Mouse (Mus musculus) thymus, adult 2 months (tissue): Measurements from ENCODE around the gene Lrrc51. TPM values are rescaled to one million over a fixed set of nuclear protein-coding genes. Genes with fewer than 3 reads are reported as not detected.
A peak's percentile ranks its signal among the peaks of the same experiment; 100 is the strongest.

Source experiments
- DNase-seq: peaks from one replicate; pipeline ENCODE4 v3.0.0; 2021
- H3K27ac ChIP-seq: fragments of 200-500 bp; 2 replicates; pipeline ENCODE4 v1.5.1; 2012; ENCODE audit warnings: low read length, control low read depth; ENCODE audit not compliant: control insufficient read depth, insufficient read depth
- H3K27me3 ChIP-seq: fragments of 200-500 bp; 2 replicates; pipeline ENCODE4 v1.6.1; 2012; ENCODE audit warnings: mild to moderate bottlenecking, low read length, moderate library complexity, mixed read lengths; ENCODE audit not compliant: control insufficient read depth, insufficient read depth
- H3K36me3 ChIP-seq: fragments of 200-500 bp; 2 replicates; pipeline ENCODE4 v1.6.1; 2012; ENCODE audit warnings: mild to moderate bottlenecking, low read length, moderate library complexity; ENCODE audit not compliant: control insufficient read depth, insufficient read depth
- H3K4me1 ChIP-seq: fragments of 200-500 bp; replicated peaks from 2 replicates; pipeline ENCODE4 v1.6.1; 2012; ENCODE audit warnings: low read length; ENCODE audit not compliant: control insufficient read depth, insufficient read depth
- H3K4me3 ChIP-seq: fragments of 200-500 bp; 2 replicates; pipeline ENCODE4 v1.5.1; 2012; ENCODE audit warnings: mild to moderate bottlenecking, low read length, control low read depth, moderate library complexity; ENCODE audit not compliant: control insufficient read depth, insufficient read depth
- CTCF ChIP-seq: fragments of 200-500 bp; IDR thresholded peaks from 2 replicates; pipeline ENCODE4 v1.5.1; 2012; ENCODE audit warnings: mild to moderate bottlenecking, control low read depth, low read length, moderate library complexity, borderline replicate concordance; ENCODE audit not compliant: control insufficient read depth, poor library complexity, insufficient read depth; ENCODE audit errors: extremely low read depth
- POLR2A ChIP-seq: fragments of 200-500 bp; IDR thresholded peaks from 2 replicates; pipeline ENCODE4 v1.6.1; 2012; ENCODE audit warnings: mild to moderate bottlenecking, low read length, control low read depth, moderate library complexity; ENCODE audit not compliant: control insufficient read depth, poor library complexity, insufficient read depth; ENCODE audit errors: extremely low read depth
- WGBS: fragments of 180-500 bp; shearing (Covaris S2); methylation state at CpG from one replicate; pipeline ENCODE4 v1.1.7; 2018; 5-methylcytosine and 5-hydroxymethylcytosine counted together
- polyA plus RNA-seq: library from polyadenylated mRNA; depleted of rRNA; stranded (reverse); fragments of >200 nt; gene quantifications from 2 replicates; pipeline ENCODE4 v1.2.3, GENCODE M21; 2012

Lrrc51 gene
- polyA plus RNA-seq, 1 experiment, result 6.2 TPM

DNA sequence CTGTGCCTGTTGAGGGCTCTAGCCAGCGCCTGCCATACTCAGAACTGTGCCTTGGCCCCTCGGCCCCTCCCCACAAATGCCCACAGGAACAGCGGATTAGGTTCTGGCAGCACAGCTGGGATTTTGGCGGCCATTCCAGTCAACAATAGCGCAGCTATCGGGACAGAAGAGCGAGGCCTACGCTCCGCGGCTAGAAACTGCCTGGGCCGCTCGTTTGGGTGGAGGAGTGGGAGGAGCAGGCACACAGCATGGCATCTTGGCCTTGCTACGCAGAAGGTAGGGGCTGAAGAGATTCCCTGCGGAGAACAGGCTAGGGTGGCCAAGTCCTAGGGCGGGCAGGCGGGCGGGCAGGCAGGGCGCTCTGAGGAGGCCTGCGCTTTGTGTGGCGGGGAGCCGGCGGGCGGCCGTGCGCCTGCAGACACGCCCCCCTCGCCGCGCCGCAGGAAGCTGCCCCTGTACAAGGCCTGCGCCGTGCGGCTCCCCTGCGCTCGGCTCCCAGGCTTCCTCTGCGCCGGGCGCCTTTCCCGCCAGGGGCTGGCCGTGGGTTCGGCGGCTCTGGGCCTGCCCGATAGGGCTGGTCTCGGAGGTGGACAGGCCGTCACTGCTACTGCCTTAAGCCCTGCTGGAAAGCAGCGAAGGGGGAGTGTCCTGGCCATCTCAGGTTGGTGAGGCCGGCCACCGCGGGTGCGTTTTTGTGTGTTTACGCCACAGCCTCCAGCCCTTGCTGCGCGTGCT, 36.2 kb upstream of the Lrrc51 start:
- Histone ChIP-seq H3K27me3 (no peaks in the 10 kb centered on the region), H3K27ac (peak overlapping the region; percentile 95), H3K4me1 (peaks cover 24% of the 10 kb centered on the region), H3K4me3 (peak overlapping the region; percentile 71), H3K36me3 (no peaks in the 10 kb centered on the region)
- DNase-seq, result peak; percentile 85
- TF ChIP-seq CTCF (no peak), POLR2A (peak; percentile 73)
- WGBS, result under 1% methylated on average over 53 of the region's 53 CpGs

- 90% methylated on average over 2 of the region's 2 CpGs for WGBS
- Histone ChIP-seq H3K4me3 (no peak overlapping the region), H3K36me3 (no peaks in the 10 kb centered on the region), H3K27me3 (no peaks in the 10 kb centered on the region), H3K4me1 (peaks cover 20% of the 10 kb centered on the region), H3K27ac (no peak overlapping the region)
- no peak for DNase-seq
- TF ChIP-seq POLR2A, result no peak
- TF ChIP-seq CTCF, result no peak
Observed at GRCm38 (mm10) chr7:101968751-101969150, 35.1 kb upstream of the Lrrc51 start.

- Histone ChIP-seq H3K4me1 (peaks cover 10% of the 10 kb centered on the region), H3K27ac (no peak overlapping the region), H3K36me3 (no peaks in the 10 kb centered on the region), H3K4me3 (no peak overlapping the region), H3K27me3 (no peaks in the 10 kb centered on the region)
- no peak for DNase-seq
- TF ChIP-seq POLR2A (no peak), CTCF (no peak)
- WGBS, result 100% methylated on average over 1 of the region's 1 CpGs
Observed at GRCm38 (mm10) chr7:101967256-101967655, 33.6 kb upstream of the Lrrc51 start.

- peak; percentile 41 for DNase-seq
- Histone ChIP-seq H3K27me3 (no peaks in the 10 kb centered on the region), H3K4me1 (peaks cover 6% of the 10 kb centered on the region), H3K36me3 (no peaks in the 10 kb centered on the region), H3K4me3 (no peak overlapping the region), H3K27ac (no peak overlapping the region)
- TF ChIP-seq POLR2A (no peak), CTCF (no peak)
- WGBS, result 27% methylated on average over 2 of the region's 2 CpGs
Observed at GRCm38 (mm10) chr7:101965606-101966005, 31.9 kb upstream of the Lrrc51 start.

DNA sequence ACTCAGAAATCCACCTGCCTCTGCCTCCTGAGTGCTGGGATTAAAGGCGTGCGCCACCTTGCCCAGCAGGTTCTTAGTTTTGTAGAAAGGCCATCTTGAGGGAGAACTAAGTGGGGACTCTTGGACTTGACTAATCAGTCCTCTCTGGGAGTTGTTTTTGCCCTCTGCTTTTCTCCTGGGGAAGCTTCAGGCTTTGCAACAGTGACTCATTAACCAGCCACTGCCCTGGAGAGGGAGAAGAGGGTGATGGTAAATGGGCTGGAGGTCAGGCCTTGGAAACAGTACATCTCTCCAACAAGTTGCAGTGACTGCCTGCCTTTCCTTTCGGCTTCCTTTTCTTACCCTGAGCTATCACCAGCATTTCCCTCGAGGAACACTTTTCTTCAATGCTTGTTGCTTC, 30.9 kb upstream of the Lrrc51 start:
- 87% methylated on average over 4 of the region's 4 CpGs for WGBS
- H3K27ac ChIP-seq, result no peak overlapping the region

GRCm38 (mm10) chr7:101963621-101964020, 29.9 kb upstream of the Lrrc51 start:
- 73% methylated on average over 2 of the region's 2 CpGs for WGBS
- Histone ChIP-seq H3K27me3 (no peaks in the 10 kb centered on the region), H3K4me1 (peaks cover 2% of the 10 kb centered on the region), H3K36me3 (no peaks in the 10 kb centered on the region), H3K27ac (no peak overlapping the region), H3K4me3 (no peak overlapping the region)
- TF ChIP-seq CTCF (no peak), POLR2A (no peak)
- DNase-seq, result no peak

More for the DNA sequence above, 30.9 kb upstream of the Lrrc51 start:
- Histone ChIP-seq H3K36me3 (no peaks in the 10 kb centered on the region), H3K4me1 (peaks cover 3% of the 10 kb centered on the region), H3K27me3 (no peaks in the 10 kb centered on the region), H3K4me3 (no peak overlapping the region)
- no peak for DNase-seq
- TF ChIP-seq POLR2A, result no peak
- TF ChIP-seq CTCF, result no peak

DNA sequence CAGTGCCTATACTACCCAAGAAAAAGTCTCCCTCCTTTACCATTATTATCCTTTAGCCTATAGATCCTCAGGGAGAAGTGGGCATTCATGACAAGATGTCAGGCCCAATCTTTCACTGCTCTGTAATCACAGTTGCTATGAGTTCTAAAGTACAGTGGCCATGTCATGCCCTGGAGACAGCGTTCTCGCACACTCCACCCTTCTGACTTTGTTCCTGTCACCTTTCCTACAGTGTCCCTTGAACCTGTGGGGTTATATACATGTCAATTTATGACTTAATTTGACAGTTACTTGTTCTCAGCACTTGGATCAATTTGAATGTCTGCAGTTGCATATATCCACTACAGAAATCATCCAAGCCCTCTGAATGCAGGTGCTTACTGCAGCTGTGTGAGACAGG, 29.1 kb upstream of the Lrrc51 start:
- Histone ChIP-seq H3K4me1 (peaks cover 2% of the 10 kb centered on the region), H3K36me3 (no peaks in the 10 kb centered on the region), H3K27me3 (no peaks in the 10 kb centered on the region), H3K4me3 (no peak overlapping the region), H3K27ac (no peak overlapping the region)
- TF ChIP-seq CTCF (no peak), POLR2A (no peak)
- no peak for DNase-seq
- WGBS, result 96% methylated on average over 2 of the region's 2 CpGs
